Mouse (Mus musculus) liver, adult 2 months (tissue): Measurements from ENCODE around the gene Ergic1.

Source experiments
- CTCF ChIP-seq: fragments of 200-500 bp; IDR thresholded peaks from 2 replicates; pipeline ENCODE4 v1.5.1; 2011; ENCODE audit warnings: low read depth, low read length, control low read depth
- POLR2A ChIP-seq: fragments of 200-500 bp; IDR thresholded peaks from 2 replicates; pipeline ENCODE4 v1.6.1; 2011; ENCODE audit warnings: low read length, control low read depth; ENCODE audit not compliant: insufficient read depth; ENCODE audit errors: extremely low read depth

DNA sequence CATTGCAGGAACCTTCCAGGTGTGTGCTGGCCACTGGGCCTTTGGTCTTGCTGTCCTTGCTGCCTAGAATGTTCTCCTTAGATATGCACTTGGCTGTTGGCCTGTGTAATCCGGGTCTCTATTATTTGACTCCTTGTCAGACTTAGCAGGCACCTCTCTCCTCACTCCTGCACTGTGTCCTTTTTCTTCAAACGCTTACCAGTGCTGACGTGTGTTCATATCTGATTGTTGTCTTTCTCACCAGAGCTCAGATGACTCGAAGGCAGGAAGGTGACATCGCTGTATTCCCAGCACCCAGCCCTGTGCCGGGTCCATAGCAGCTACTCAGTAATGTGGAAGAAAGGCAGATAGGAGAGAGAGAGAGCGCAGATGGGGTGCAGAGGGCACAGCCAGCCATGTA, 33.7 kb downstream of the Ergic1 start:
- TF ChIP-seq CTCF (no peak), POLR2A (no peak)
